Mouse (Mus musculus): Measurements from ENCODE around the gene Pim2.

DNA sequence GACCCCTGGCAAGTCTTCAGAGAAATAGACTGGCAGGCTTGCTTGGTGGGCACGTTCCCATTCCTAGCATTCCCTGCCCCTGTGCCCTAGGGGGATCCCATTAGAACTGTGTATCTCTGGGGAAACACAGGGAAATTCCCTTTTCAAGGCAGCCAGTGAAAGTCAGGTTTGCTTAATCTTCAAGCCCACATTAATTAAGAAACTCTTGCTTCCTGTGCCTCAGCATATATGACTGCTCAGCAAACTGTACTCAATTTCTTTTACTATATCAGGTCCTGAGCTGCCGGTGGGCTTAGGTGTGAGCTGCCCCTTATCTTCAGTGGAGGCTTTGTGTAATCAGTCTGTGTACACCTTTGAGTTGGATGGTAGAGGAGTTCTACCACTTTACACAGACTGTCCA is 12.3 kb upstream of the Pim2 start:
- no peak for TF ChIP-seq CTCF (IDR thresholded peaks at IDR 0.05; ENCODE audit: low read depth, low read length)
- TF ChIP-seq POLR2A (IDR thresholded peaks at IDR 0.05; ENCODE audit: insufficient read depth, low read length) = no peak
- TF ChIP-seq EP300 (IDR thresholded peaks at IDR 0.05; ENCODE audit: insufficient read depth, low read depth, low read length) = no peak
